Mouse (Mus musculus): ENCODE data around the gene Actrt3. TPM values are rescaled to one million over a fixed set of nuclear protein-coding genes. Genes with fewer than 3 reads are reported as not detected.

The Actrt3 gene
- total and polyA plus RNA-seq, 3 experiments, result 0.27 TPM; not detected in 2

GRCm38 (mm10) chr3:30553741-30554140, 46.0 kb downstream of the Actrt3 start:
- H3K4me3 ChIP-seq (ENCODE audit: low read depth, low read length), result no peak overlapping the region
- ATAC-seq (ENCODE audit: extremely low read depth, insufficient number of reproducible peaks, low FRiP score, poor library complexity, severe bottlenecking) (no peak), DNase-seq (ENCODE audit: low spot score) (no peak)
- H3K9me3 ChIP-seq (replicated peaks), result no peaks in the 10 kb centered on the region
- H3K36me3 ChIP-seq (replicated peaks), result no peaks in the 10 kb centered on the region
- TF ChIP-seq GATA2 (IDR thresholded peaks at IDR 0.05; ENCODE audit: borderline replicate concordance, low read depth, low read length) (no peak), TAL1 (conservative IDR thresholded peaks at IDR 0.05; ENCODE audit: low read depth, low read length) (no peak), POLR2AphosphoS5 (IDR thresholded peaks at IDR 0.05; ENCODE audit: insufficient replicate concordance, low read depth, low read length) (no peak), CTCF (IDR thresholded peaks at IDR 0.05; ENCODE audit: low read depth, low read length) (no peak), GATA1 (IDR thresholded peaks at IDR 0.05; ENCODE audit: borderline replicate concordance, low read length) (no peak)
- H3K4me1 ChIP-seq (ENCODE audit: insufficient read depth, low read depth, low read length), result no peaks in the 10 kb centered on the region
- no peaks in the 10 kb centered on the region for H3K27me3 ChIP-seq (ENCODE audit: insufficient read depth, low read length)

GRCm38 (mm10) chr3:30550218-30550617, 49.5 kb downstream of the Actrt3 start:
- ATAC-seq (ENCODE audit: extremely low read depth, insufficient number of reproducible peaks, low FRiP score, poor library complexity, severe bottlenecking) (no peak), DNase-seq (ENCODE audit: low spot score) (no peak)
- TF ChIP-seq CTCF (IDR thresholded peaks at IDR 0.05; ENCODE audit: low read depth, low read length), result no peak
- TF ChIP-seq TAL1 (conservative IDR thresholded peaks at IDR 0.05; ENCODE audit: low read depth, low read length), result no peak
- no peak for TF ChIP-seq GATA1 (IDR thresholded peaks at IDR 0.05; ENCODE audit: borderline replicate concordance, low read length)
- TF ChIP-seq GATA2 (IDR thresholded peaks at IDR 0.05; ENCODE audit: borderline replicate concordance, low read depth, low read length), result no peak
- TF ChIP-seq POLR2AphosphoS5 (IDR thresholded peaks at IDR 0.05; ENCODE audit: insufficient replicate concordance, low read depth, low read length), result no peak
- no peaks in the 10 kb centered on the region for H3K4me1 ChIP-seq (ENCODE audit: insufficient read depth, low read depth, low read length)
- no peaks in the 10 kb centered on the region for H3K9me3 ChIP-seq (replicated peaks)
- H3K36me3 ChIP-seq (replicated peaks), result no peaks in the 10 kb centered on the region
- H3K4me3 ChIP-seq (ENCODE audit: low read depth, low read length), result no peak overlapping the region
- no peaks in the 10 kb centered on the region for H3K27me3 ChIP-seq (ENCODE audit: insufficient read depth, low read length)

- Histone ChIP-seq H3K4me3 (ENCODE audit: low read depth, low read length) (no peak overlapping the region), H3K36me3 (replicated peaks) (no peaks in the 10 kb centered on the region), H3K4me1 (ENCODE audit: insufficient read depth, low read depth, low read length) (no peaks in the 10 kb centered on the region), H3K9me3 (replicated peaks) (no peaks in the 10 kb centered on the region), H3K27me3 (ENCODE audit: insufficient read depth, low read length) (no peaks in the 10 kb centered on the region)
- ATAC-seq (ENCODE audit: extremely low read depth, insufficient number of reproducible peaks, low FRiP score, poor library complexity, severe bottlenecking) (no peak), DNase-seq (ENCODE audit: low spot score) (no peak)
- TF ChIP-seq GATA1 (IDR thresholded peaks at IDR 0.05; ENCODE audit: borderline replicate concordance, low read length), result no peak
These were observed 50.8 kb downstream of the Actrt3 start for GRCm38 (mm10) chr3:30548928-30549327.

- no peaks in the 10 kb centered on the region for H3K4me1 ChIP-seq (ENCODE audit: insufficient read depth, low read depth, low read length)
- DNase-seq (ENCODE audit: low spot score) (no peak), ATAC-seq (ENCODE audit: extremely low read depth, insufficient number of reproducible peaks, low FRiP score, poor library complexity, severe bottlenecking) (no peak)
- no peaks in the 10 kb centered on the region for H3K36me3 ChIP-seq (replicated peaks)
- TF ChIP-seq POLR2AphosphoS5 (IDR thresholded peaks at IDR 0.05; ENCODE audit: insufficient replicate concordance, low read depth, low read length), result no peak
- no peak for TF ChIP-seq TAL1 (conservative IDR thresholded peaks at IDR 0.05; ENCODE audit: low read depth, low read length)
- no peak for TF ChIP-seq GATA2 (IDR thresholded peaks at IDR 0.05; ENCODE audit: borderline replicate concordance, low read depth, low read length)
- TF ChIP-seq CTCF (IDR thresholded peaks at IDR 0.05; ENCODE audit: low read depth, low read length), result no peak
- no peak for TF ChIP-seq GATA1 (IDR thresholded peaks at IDR 0.05; ENCODE audit: borderline replicate concordance, low read length)
- H3K4me3 ChIP-seq (ENCODE audit: low read depth, low read length), result no peak within 1 kb of the TSS
- no peaks in the 10 kb centered on the region for H3K27me3 ChIP-seq (ENCODE audit: insufficient read depth, low read length)
- no peaks in the 10 kb centered on the region for H3K9me3 ChIP-seq (replicated peaks)
These were observed 51.8 kb downstream of the Actrt3 start, which contains the start of gene Mecom for GRCm38 (mm10) chr3:30547908-30548307. Mecom (minus strand) TSS chr3:30548008.

Other genes starting within 250 kb of the Actrt3 start
- gene Mecom, start 51.9 kb downstream of the Actrt3 start, total RNA-seq (2014; fragmentation: Nextera tagmentation), result not detected in 2 replicates
- 0.05 and 0.29 TPM in 2 replicates for gene Mecom, start 51.9 kb downstream of the Actrt3 start, total RNA-seq (2017)
- not detected in 2 replicates for gene Mecom, start 51.9 kb downstream of the Actrt3 start, polyA plus RNA-seq (2012)
- 20.1 and 27.3 TPM in 2 replicates for gene Mynn, start 2.1 kb upstream of the Actrt3 start, total RNA-seq (2014; fragmentation: Nextera tagmentation)
- 28.9 and 31.9 TPM in 2 replicates for gene Mynn, start 2.1 kb upstream of the Actrt3 start, total RNA-seq (2017)
- gene Mynn, start 2.1 kb upstream of the Actrt3 start, polyA plus RNA-seq (2012), result 0.56 and 1.0 TPM in 2 replicates
- gene Lrriq4, start 44.6 kb upstream of the Actrt3 start, total RNA-seq (2014; fragmentation: Nextera tagmentation), result not detected in 2 replicates
- 0.11 TPM in 1 of 2 replicates, not detected in the other for gene Lrriq4, start 44.6 kb upstream of the Actrt3 start, total RNA-seq (2017)
- gene Lrriq4, start 44.6 kb upstream of the Actrt3 start, polyA plus RNA-seq (2012), result not detected in 2 replicates
- not detected in 2 replicates for gene Lrrc34, start 47.9 kb upstream of the Actrt3 start, total RNA-seq (2014; fragmentation: Nextera tagmentation)
- not detected in 2 replicates for gene Lrrc34, start 47.9 kb upstream of the Actrt3 start, total RNA-seq (2017)
- not detected in 2 replicates for gene Lrrc34, start 47.9 kb upstream of the Actrt3 start, polyA plus RNA-seq (2012)
- gene Lrrc31, start 99.9 kb upstream of the Actrt3 start, total RNA-seq (2014; fragmentation: Nextera tagmentation), result 1.2 TPM in 1 of 2 replicates, not detected in the other
- gene Lrrc31, start 99.9 kb upstream of the Actrt3 start, total RNA-seq (2017), result 1.6 and 1.7 TPM in 2 replicates
- not detected in 2 replicates for gene Lrrc31, start 99.9 kb upstream of the Actrt3 start, polyA plus RNA-seq (2012)
- not detected in 2 replicates for gene Samd7, start 146.4 kb upstream of the Actrt3 start, total RNA-seq (2014; fragmentation: Nextera tagmentation)
- 0.16 TPM in 1 of 2 replicates, not detected in the other for gene Samd7, start 146.4 kb upstream of the Actrt3 start, total RNA-seq (2017)
- not detected in 2 replicates for gene Samd7, start 146.4 kb upstream of the Actrt3 start, polyA plus RNA-seq (2012)
- 66.2 and 68.0 TPM in 2 replicates for gene Sec62, start 192.9 kb upstream of the Actrt3 start, total RNA-seq (2014; fragmentation: Nextera tagmentation)
- 88.0 and 108 TPM in 2 replicates for gene Sec62, start 192.9 kb upstream of the Actrt3 start, total RNA-seq (2017)
- 11.1 and 13.5 TPM in 2 replicates for gene Sec62, start 192.9 kb upstream of the Actrt3 start, polyA plus RNA-seq (2012)

Measured in G1E (cell line).